Mouse (Mus musculus) layer of hippocampus, adult 2 months (tissue): ENCODE measurements around the gene Ruvbl2. TPM values are rescaled to one million over a fixed set of nuclear protein-coding genes. Genes with fewer than 3 reads are reported as not detected.
"Not testable (repeated sequence)": the region's sequence is repeated elsewhere in the genome, so short reads cannot be mapped to it uniquely, and the experiment has no call there.

Source experiments
- DNase-seq, 2 experiments: peaks; one replicate each; pipeline ENCODE4 v3.0.0; 2022; ENCODE audit warnings: low spot score in 2 of 2
- H3K27ac ChIP-seq: fragments of 200-600 bp; 2 replicates; pipeline ENCODE4 v1.8.1; 2022
- H3K4me3 ChIP-seq: fragments of 200-600 bp; 2 replicates; pipeline ENCODE4 v1.8.1; 2022; ENCODE audit warnings: mild to moderate bottlenecking
- CTCF ChIP-seq: fragments of 200-600 bp; conservative IDR thresholded peaks from 2 replicates; pipeline ENCODE4 v1.8.1; 2022; ENCODE audit warnings: antibody characterized with exemption, mild to moderate bottlenecking, moderate library complexity
- total RNA-seq, 2 experiments: library from RNA; stranded (reverse); gene quantifications; 2 replicates each; pipeline ENCODE4 v1.2.3; 2021

Ruvbl2 gene
- total RNA-seq, 2 experiments from 2014 or later, result 35.0 to 37.2 TPM

GRCm38 (mm10) chr7:45467090-45467670, 29.3 kb upstream of the Ruvbl2 start:
- DNase-seq, result no peak
- Histone ChIP-seq H3K4me3 (peak overlapping the region; percentile 75), H3K27ac (peak overlapping the region; percentile 96)
- no peak for TF ChIP-seq CTCF

- Histone ChIP-seq H3K4me3 (peak within 1 kb of the TSS; percentile 75), H3K27ac (peak within 1 kb of the TSS; percentile 96)
- TF ChIP-seq CTCF, result peak; percentile 23; the same call in 1 of the 2 replicates
- DNase-seq, result peak; percentile 96
Measured at GRCm38 (mm10) chr7:45466283-45467089, 28.6 kb upstream of the Ruvbl2 start, which contains the start of gene Bax. Bax (minus strand) TSS chr7:45466898.

- peak; percentile 48 for TF ChIP-seq CTCF
- H3K4me3 ChIP-seq, result peak overlapping the region; percentile 75
- peak overlapping the region; percentile 96 for H3K27ac ChIP-seq
- no peak for DNase-seq
Measured at GRCm38 (mm10) chr7:45465549-45465948, 27.7 kb upstream of the Ruvbl2 start.

GRCm38 (mm10) chr7:45465112-45465511, 27.2 kb upstream of the Ruvbl2 start:
- Histone ChIP-seq H3K4me3 (peak overlapping the region; percentile 75; the same call in 1 of the 2 replicates), H3K27ac (peak overlapping the region; percentile 96; the same call in 1 of the 2 replicates)
- no peak for TF ChIP-seq CTCF
- DNase-seq, result no peak

- H3K27ac ChIP-seq, result no peak overlapping the region
- no peak for DNase-seq
Measured at GRCm38 (mm10) chr7:45463987-45464778, 26.3 kb upstream of the Ruvbl2 start.

GRCm38 (mm10) chr7:45462868-45463267, 25.0 kb upstream of the Ruvbl2 start:
- H3K27ac ChIP-seq, DNase-seq, H3K4me3 ChIP-seq: not testable (repeated sequence)
- peak; percentile 72 for TF ChIP-seq CTCF

More at GRCm38 (mm10) chr7:45463987-45464778, 26.3 kb upstream of the Ruvbl2 start:
- no peak for TF ChIP-seq CTCF
- no peak overlapping the region for H3K4me3 ChIP-seq

- Histone ChIP-seq H3K27ac (no peak overlapping the region), H3K4me3 (no peak overlapping the region)
- no peak for DNase-seq
- no peak for TF ChIP-seq CTCF
Measured at GRCm38 (mm10) chr7:45462325-45462724, 24.4 kb upstream of the Ruvbl2 start.

- DNase-seq, result no peak
- Histone ChIP-seq H3K27ac (no peak overlapping the region), H3K4me3 (no peak overlapping the region)
- TF ChIP-seq CTCF, result no peak
Measured at GRCm38 (mm10) chr7:45461781-45462180, 23.9 kb upstream of the Ruvbl2 start.

- DNase-seq, result no peak
- Histone ChIP-seq H3K4me3 (no peak overlapping the region), H3K27ac (peak overlapping the region; percentile 94)
- no peak for TF ChIP-seq CTCF
Measured at GRCm38 (mm10) chr7:45461326-45461725, 23.4 kb upstream of the Ruvbl2 start.

GRCm38 (mm10) chr7:45460860-45461314, 23.0 kb upstream of the Ruvbl2 start:
- no peak for DNase-seq

GRCm38 (mm10) chr7:45460377-45460776, 22.5 kb upstream of the Ruvbl2 start:
- Histone ChIP-seq H3K4me3 (peak overlapping the region; percentile 96), H3K27ac (peak overlapping the region; percentile 94)
- TF ChIP-seq CTCF, result no peak
- no peak for DNase-seq

More at GRCm38 (mm10) chr7:45460860-45461314, 23.0 kb upstream of the Ruvbl2 start:
- H3K27ac ChIP-seq, result peak overlapping the region; percentile 94
- H3K4me3 ChIP-seq, result no peak overlapping the region
- TF ChIP-seq CTCF, result no peak

GRCm38 (mm10) chr7:45459564-45460140, 21.8 kb upstream of the Ruvbl2 start, which contains the start of gene Ftl1:
Ftl1 (minus strand) TSS chr7:45459884.
- peak within 1 kb of the TSS; percentile 94 for H3K27ac ChIP-seq
- DNase-seq, result peak; percentile 95 to 98

More at GRCm38 (mm10) chr7:45459564-45460140, 21.8 kb upstream of the Ruvbl2 start, which contains the start of gene Ftl1:
- H3K4me3 ChIP-seq, result peak within 1 kb of the TSS; percentile 96
